Mouse (Mus musculus) bone marrow, adult 2 months (tissue): Measurements from ENCODE around the gene Zfp518b.

ENCODE experiments used
- CTCF ChIP-seq: fragments of 200-500 bp; IDR thresholded peaks from 2 replicates; pipeline ENCODE4 v1.5.1; 2011; ENCODE audit warnings: low read length, control low read depth; ENCODE audit not compliant: control insufficient read depth, insufficient read depth
- POLR2A ChIP-seq: fragments of 200-500 bp; IDR thresholded peaks from 2 replicates; pipeline ENCODE4 v1.6.1; 2011; ENCODE audit warnings: low read depth, mild to moderate bottlenecking, control low read depth, low read length, borderline replicate concordance; ENCODE audit not compliant: control insufficient read depth

DNA sequence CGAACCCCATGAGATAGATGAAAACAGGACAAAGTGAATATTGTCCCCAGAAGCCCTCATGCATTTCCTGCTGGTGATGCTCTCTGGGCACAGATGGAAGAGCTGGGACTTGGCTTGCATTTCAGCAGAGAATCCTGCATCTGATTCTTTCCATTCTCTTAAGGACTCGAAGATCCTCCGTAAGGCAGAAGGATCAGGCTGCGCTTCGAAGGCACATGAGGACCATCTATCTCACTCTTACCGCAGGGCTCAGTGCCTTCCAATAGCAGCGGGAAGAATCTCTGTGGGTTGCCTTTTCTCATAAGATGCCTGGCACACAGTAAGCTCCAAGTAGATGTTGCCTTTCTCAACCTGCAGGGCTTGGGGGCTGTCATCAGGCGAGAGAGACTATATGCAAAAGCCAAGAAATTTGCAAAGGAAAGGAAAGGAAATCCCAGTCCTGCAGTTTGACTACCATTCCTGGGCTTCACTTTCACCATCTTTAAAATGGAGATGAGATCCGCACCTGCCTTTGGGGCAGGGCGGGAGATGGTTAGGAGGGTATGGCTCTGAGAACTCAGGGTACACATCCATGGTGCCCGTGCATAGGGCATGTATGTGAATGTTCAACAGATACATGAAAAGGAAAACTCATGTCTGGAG, 24.4 kb upstream of the Zfp518b start:
- TF ChIP-seq CTCF, result no peak
- TF ChIP-seq POLR2A, result no peak
